Mouse (Mus musculus): ENCODE measurements around the gene Arhgdib.

DNA sequence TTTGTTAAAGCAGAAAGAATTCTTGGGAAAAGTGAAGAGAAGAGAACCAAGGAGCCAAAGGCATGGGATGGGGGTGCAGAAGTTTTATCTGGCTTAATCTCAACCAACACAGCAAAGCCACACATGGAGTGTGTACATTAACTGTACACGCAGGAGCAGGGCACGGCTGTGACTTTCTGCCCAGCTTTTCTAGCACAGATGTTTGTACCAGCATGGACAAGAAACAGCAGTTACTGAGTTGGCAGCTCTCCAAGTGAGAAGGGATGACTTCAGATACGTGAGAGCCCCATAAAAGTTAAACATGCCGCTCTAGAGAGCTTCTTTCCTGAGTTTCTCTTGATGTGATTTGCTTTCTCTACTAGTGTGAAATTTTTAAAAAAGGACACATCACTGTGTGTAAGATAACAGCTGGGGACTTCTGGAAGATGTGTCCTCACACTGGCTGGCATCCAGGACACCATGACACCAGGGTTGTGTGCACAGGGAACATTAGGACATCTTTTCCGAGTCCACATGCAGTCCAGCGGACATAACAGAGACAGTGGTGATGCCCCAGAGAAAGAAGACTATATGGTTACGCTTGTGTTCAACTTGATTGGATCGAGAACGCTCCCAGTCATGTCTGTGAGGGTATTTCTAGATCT lies 31.3 kb downstream of the Arhgdib start:
- no peak for TF ChIP-seq ZNF384 (IDR thresholded peaks at IDR 0.05; ENCODE audit: low read depth, low read length)
- no peak for TF ChIP-seq ZC3H11A (IDR thresholded peaks at IDR 0.05; ENCODE audit: borderline replicate concordance, low read depth, low read length)

Measured in ES-E14 (cell line).